Comparison of ENCODE assay signal across 9 mouse cellular contexts in the genomic region with DNA sequence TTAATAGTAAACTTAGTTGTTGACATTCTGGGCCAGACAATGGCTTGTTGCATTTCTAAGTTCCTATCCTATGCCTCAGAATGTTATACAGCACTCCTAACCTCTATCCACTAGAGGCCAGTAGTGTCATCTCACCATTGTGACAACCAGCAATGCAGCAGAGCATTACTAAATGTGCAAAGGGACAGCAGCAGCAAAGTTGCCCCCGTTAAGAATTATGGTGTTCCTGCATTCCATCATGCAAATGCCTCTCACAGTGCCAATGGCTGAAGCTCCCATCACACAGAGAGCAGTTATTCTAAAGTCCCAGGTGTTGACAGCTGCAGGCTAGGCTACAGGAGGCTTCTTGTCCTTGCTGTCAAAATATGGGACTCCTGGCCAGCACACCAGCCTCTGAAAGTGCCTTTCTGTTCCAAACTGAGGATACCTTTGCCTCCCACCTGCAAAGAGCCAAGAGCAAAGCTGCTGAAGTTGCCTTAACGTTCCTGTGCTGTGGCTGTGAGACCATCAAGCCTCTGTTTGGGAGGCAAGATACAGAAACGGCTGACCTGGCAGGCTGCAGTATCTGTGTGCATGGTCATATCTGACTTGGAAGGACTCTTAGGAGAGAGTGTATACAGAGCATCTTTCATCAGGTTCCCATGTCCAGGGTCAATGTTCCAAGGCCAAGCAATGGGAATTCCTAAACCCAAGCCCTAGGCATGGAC.
DNase-seq lines count a peak whose midpoint lies in the region; ATAC-seq and TF ChIP-seq lines count a peak whose summit lies in the region.
"Had no signal": no experiment of that assay in that cellular context is flagged by ENCODE, and none has a peak within 500 bp of the region (broad histone marks: within the 10 kb centered on the region; RNA-seq: fewer than 3 reads in every experiment).

No protein-coding gene starts in this region.

- no peak overlapping the region; the same call in 1 of the 2 replicates for H3K27ac ChIP-seq in neural tube, embryonic 11.5 days (ENCODE audit: low read depth, low read length)
- H3K27ac ChIP-seq in neural tube, embryonic 15.5 days (replicated peaks) = no peak overlapping the region
- H3K27ac ChIP-seq in heart, embryonic 12.5 days (ENCODE audit: poor library complexity, severe bottlenecking) = peak overlapping the region; percentile 96
- peak overlapping the region; percentile 94 for H3K27ac ChIP-seq in liver, postnatal 0 days (ENCODE audit: low read depth)

- no peaks in the 10 kb centered on the region for H3K9me3 ChIP-seq in neural tube, embryonic 11.5 days (ENCODE audit: control insufficient read depth, low read length)
- no peaks in the 10 kb centered on the region for H3K9me3 ChIP-seq in neural tube, embryonic 15.5 days (replicated peaks)
- no peaks in the 10 kb centered on the region for H3K9me3 ChIP-seq in heart, embryonic 12.5 days (replicated peaks)
- no peaks in the 10 kb centered on the region for H3K9me3 ChIP-seq in liver, postnatal 0 days (ENCODE audit: low read length)
- H3K9me3 ChIP-seq: neural tube, embryonic 12.5 days had no signal

- H3K36me3 ChIP-seq in neural tube, embryonic 11.5 days (ENCODE audit: control insufficient read depth, insufficient read depth, low read length) = no peaks in the 10 kb centered on the region
- H3K36me3 ChIP-seq in neural tube, embryonic 15.5 days = no peaks in the 10 kb centered on the region
- H3K36me3 ChIP-seq in heart, embryonic 12.5 days = no peaks in the 10 kb centered on the region
- H3K36me3 ChIP-seq in liver, postnatal 0 days (replicated peaks; ENCODE audit: insufficient read depth, low read length) = no peaks in the 10 kb centered on the region
- H3K36me3 ChIP-seq: neural tube, embryonic 12.5 days had no signal

- H3K9ac ChIP-seq in neural tube, embryonic 11.5 days (ENCODE audit: low read length) = no peak overlapping the region
- H3K9ac ChIP-seq in neural tube, embryonic 15.5 days (replicated peaks) = no peak overlapping the region
- 0 out of 2 replicates have a peak overlapping the region, but pooled peaks have one; percentile 28 for H3K9ac ChIP-seq in heart, embryonic 12.5 days
- H3K9ac ChIP-seq in liver, postnatal 0 days (replicated peaks) = peak overlapping the region; percentile 53
- H3K9ac ChIP-seq: neural tube, embryonic 12.5 days had no signal

- 58% methylated on average over 3 of the region's 3 CpGs for WGBS in neural tube, embryonic 11.5 days
- 30% methylated on average over 3 of the region's 3 CpGs for WGBS in neural tube, embryonic 15.5 days
- 3% methylated on average over 3 of the region's 3 CpGs for WGBS in heart, embryonic 12.5 days
- 15% methylated on average over 3 of the region's 3 CpGs for WGBS in liver, postnatal 0 days (ENCODE audit: insufficient replicate concordance)

- peak; percentile 93 for TF ChIP-seq CTCF in liver, postnatal 0 days (IDR thresholded peaks at IDR 0.05; ENCODE audit: low read depth)

- no peak for ATAC-seq in neural tube, embryonic 11.5 days (ENCODE audit: insufficient read depth, low FRiP score, low TSS enrichment)
- ATAC-seq in neural tube, embryonic 15.5 days (ENCODE audit: low FRiP score) = no peak
- peak; percentile 51 for ATAC-seq in heart, embryonic 12.5 days (ENCODE audit: insufficient number of reproducible peaks, low FRiP score)
- ATAC-seq in liver, postnatal 0 days = peak; percentile 50

- peak; percentile 13 for DNase-seq in neural tube, embryonic 11.5 days (ENCODE audit: low spot score)
- DNase-seq in cerebellum, adult 9-11 months = peak; percentile 57
- DNase-seq in liver, postnatal 0 days = peak; percentile 31
- DNase-seq in urinary bladder, postnatal 36 days (ENCODE audit: low spot score in 2 of 2) = no peak
- DNase-seq in gastrocnemius, postnatal 10 days = no peak
- no peak for DNase-seq in right cerebral cortex, postnatal 14 days

- H3K4me2 ChIP-seq in neural tube, embryonic 11.5 days (ENCODE audit: low read depth) = no peak overlapping the region
- H3K4me2 ChIP-seq in neural tube, embryonic 15.5 days = no peak overlapping the region
- peak overlapping the region; percentile 51 for H3K4me2 ChIP-seq in heart, embryonic 12.5 days
- peak overlapping the region; percentile 63 for H3K4me2 ChIP-seq in liver, postnatal 0 days (ENCODE audit: low read depth, low read length)

- TF ChIP-seq EP300 in liver, postnatal 0 days (IDR thresholded peaks at IDR 0.05; ENCODE audit: low read depth) = no peak

- peaks cover 2% of the 10 kb centered on the region; the same call in 1 of the 2 replicates for H3K4me1 ChIP-seq in neural tube, embryonic 11.5 days (ENCODE audit: control insufficient read depth, insufficient read depth, low read length)
- H3K4me1 ChIP-seq in neural tube, embryonic 15.5 days = peaks cover 12% of the 10 kb centered on the region
- peaks cover 49% of the 10 kb centered on the region for H3K4me1 ChIP-seq in heart, embryonic 12.5 days (replicated peaks)
- H3K4me1 ChIP-seq in liver, postnatal 0 days (ENCODE audit: insufficient read depth) = peaks cover 28% of the 10 kb centered on the region

- no peak overlapping the region for H3K4me3 ChIP-seq in neural tube, embryonic 11.5 days (ENCODE audit: low read depth, low read length)
- no peak overlapping the region for H3K4me3 ChIP-seq in neural tube, embryonic 15.5 days (replicated peaks)
- H3K4me3 ChIP-seq in heart, embryonic 12.5 days = no peak overlapping the region
- peak overlapping the region; percentile 14 for H3K4me3 ChIP-seq in liver, postnatal 0 days (ENCODE audit: low read depth, low read length)
- H3K4me3 ChIP-seq: neural tube, embryonic 12.5 days had no signal

- H3K27me3 ChIP-seq in neural tube, embryonic 11.5 days (ENCODE audit: control insufficient read depth, insufficient read depth, low read length) = no peaks in the 10 kb centered on the region
- no peaks in the 10 kb centered on the region for H3K27me3 ChIP-seq in neural tube, embryonic 15.5 days (replicated peaks)
- no peaks in the 10 kb centered on the region for H3K27me3 ChIP-seq in heart, embryonic 12.5 days (replicated peaks)
- no peaks in the 10 kb centered on the region for H3K27me3 ChIP-seq in liver, postnatal 0 days (ENCODE audit: insufficient read depth, low read length)
- H3K27me3 ChIP-seq: neural tube, embryonic 12.5 days had no signal

Comparison
In these comparisons a context has a peak if more than half of its experiments do, and no peak if none do; other contexts are left out.
1. ATAC-seq: peak in heart, embryonic 12.5 days (single experiment) and liver, postnatal 0 days (single experiment); none in neural tube, embryonic 11.5 days (single experiment) and neural tube, embryonic 15.5 days (single experiment).
2. DNase-seq: peak in neural tube, embryonic 11.5 days (single experiment), cerebellum, adult 9-11 months (single experiment) and liver, postnatal 0 days (single experiment); none in urinary bladder, postnatal 36 days (0 of 2), gastrocnemius, postnatal 10 days (single experiment) and right cerebral cortex, postnatal 14 days (single experiment).
3. H3K27ac ChIP-seq: peak in heart, embryonic 12.5 days (single experiment) and liver, postnatal 0 days (single experiment); none in neural tube, embryonic 11.5 days (single experiment) and neural tube, embryonic 15.5 days (single experiment).
4. H3K4me2 ChIP-seq: peak in heart, embryonic 12.5 days (single experiment) and liver, postnatal 0 days (single experiment); none in neural tube, embryonic 11.5 days (single experiment) and neural tube, embryonic 15.5 days (single experiment).
5. H3K9ac ChIP-seq: peak in heart, embryonic 12.5 days (single experiment) and liver, postnatal 0 days (single experiment); none in neural tube, embryonic 11.5 days (single experiment) and neural tube, embryonic 15.5 days (single experiment).